Mouse (Mus musculus) ovary, adult 18-20 months (tissue): Measurements from ENCODE around the gene Shcbp1l.
"Not testable (repeated sequence)": the region's sequence is repeated elsewhere in the genome, so short reads cannot be mapped to it uniquely, and the experiment has no call there.

Experiments
- DNase-seq: peaks from one replicate; pipeline ENCODE4 v3.0.0; 2022; ENCODE audit warnings: low spot score, mixed read lengths

The Shcbp1l gene

DNA sequence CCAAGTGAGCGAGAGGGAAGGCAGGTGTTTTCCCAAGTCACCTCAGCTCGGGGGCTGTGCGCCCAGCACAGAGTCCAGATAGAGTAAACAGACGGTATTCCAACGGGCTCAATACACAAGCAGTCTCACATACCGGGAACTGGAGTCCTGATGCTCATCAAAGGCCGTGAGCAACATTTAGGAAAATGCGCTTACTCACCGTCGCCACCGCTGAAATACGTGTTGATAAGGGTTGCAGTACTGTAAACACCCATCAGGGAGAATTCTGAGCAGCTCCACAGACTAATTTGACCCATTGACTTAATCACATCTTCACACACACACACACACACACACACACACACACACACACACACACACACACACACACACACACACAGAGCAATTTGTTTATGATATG, 691 bp upstream of the Shcbp1l start:
- DNase-seq, result no peak

DNA sequence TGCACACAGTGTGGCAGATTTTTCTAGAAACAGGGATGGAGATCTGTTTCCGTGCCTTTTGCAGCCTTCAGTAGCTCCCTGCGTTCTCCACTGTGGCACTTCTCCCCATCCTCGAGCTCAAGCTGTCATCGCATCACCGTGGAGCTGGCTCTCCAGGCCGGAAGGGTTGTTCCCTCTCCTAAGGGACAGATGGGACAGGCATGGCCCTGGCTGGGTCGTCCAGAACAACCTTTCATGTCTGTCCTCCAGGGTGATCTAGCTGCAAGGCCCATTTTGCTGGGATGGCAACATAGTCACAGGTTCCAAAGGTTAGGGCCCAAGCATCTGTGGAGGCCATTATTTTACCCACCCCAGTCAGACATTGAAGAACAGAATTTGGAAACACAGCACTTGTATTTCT, 6.2 kb downstream of the Shcbp1l start:
- DNase-seq, result no peak

DNA sequence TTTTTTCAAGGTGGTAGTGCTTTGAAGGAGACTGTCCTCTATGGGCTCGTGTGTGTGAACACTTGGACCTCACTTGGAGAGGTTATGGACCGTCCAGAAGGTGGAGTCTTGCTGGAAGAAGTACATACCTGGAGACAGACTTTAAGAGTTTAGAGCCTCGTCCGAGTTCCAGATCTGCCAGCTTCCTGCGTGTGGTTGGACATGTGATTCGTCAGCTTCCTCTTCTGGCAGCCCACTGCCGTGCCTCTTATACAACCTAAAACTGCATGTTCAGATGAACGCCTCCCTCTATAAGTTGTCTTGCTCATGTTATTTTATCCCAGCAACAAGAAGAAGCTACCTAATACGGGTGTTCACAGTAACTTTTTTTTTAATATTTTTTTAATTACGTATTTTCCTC, 6.7 kb downstream of the Shcbp1l start:
- no peak for DNase-seq

DNA sequence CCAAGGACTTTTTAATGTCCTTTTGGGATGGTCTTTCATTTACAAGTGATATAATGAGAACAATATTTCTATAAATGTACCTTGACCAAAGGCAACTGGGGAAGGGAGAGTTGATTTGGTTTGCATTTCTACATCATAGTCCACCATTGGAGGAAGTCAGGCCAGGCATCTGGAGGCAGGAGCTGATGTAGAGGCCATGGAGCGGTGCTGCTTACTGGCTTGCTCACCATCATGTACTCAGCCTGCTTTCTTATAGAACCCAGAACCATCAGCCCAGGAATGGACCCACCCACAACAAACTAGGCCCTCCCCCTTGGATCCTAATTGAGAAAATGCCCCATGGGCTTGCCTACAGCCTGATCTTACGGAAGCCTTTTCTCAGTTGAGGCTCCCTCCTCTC, 7.4 kb downstream of the Shcbp1l start:
- no peak for DNase-seq

DNA sequence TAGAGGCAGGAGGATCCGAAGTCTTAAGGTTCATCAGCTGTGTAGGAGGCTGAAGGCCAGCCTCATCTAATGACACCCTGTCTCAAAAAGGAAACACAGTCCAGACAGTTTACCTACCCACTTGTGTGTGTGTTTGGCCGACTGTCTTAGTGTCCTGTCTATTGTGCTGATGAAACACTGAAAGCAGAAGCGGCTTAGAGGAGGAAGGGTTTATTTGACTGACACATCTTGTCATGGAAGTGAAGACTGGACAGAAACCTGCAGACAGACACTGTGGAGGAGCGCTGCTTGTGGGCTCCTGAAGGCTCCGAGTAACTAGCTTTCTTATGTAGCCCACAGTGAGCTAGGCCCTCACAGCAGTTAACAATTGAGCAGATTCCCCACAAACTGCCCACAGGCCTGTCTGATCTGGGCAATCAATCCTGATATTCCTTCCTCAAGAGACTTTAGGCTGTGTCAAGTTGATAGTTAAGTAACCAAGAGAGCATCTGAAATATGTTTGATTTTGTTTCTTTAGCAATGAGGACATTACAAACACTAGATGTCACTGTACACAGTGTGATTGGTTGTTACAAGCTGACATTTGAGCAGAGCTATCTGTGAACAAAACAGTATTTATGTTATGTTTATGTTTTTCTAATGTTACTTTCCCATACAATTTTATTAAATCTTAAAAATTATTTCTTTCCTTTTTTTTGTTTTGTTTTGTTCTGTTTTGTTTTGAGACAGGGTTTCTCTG, 9.1 kb downstream of the Shcbp1l start:
- DNase-seq, result no peak

DNA sequence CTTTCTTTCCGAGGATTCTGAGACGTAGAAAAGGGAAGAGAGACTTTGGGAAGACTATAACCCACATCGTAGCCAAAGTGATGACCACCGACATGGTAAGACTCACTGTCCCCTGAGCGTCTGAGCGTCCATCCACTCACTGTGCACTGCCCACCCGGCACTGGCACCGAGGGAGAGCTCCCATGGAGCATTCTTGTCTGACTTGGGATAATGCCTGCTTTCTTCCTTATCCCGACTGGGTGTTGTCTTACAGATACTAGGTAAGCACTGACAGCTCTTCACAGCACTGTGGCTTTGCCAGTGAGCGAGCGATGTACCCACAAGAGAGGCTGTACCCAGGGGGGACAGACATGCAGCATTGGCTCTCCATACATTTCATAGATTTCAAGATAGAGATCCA, 12.6 kb downstream of the Shcbp1l start:
- no peak for DNase-seq

DNA sequence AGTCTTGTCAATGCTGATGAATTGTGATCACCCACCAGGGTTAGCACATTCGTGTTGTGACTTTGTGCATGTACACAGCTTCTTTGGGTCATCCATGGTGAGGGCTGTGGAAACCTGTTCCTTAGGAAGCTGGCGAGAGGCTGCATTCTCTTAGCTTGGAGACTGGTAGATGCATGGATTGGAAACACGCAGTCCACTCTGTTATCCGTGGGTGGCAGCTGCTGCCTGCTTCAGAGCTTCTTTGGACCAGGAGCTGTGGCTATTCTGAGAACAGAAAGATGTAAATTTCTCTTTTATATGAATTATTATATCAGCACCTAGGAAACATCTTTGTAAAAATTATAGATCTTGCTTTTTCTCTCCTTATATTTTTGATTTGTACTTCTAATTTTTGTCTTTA, 15.8 kb downstream of the Shcbp1l start:
- no peak for DNase-seq

DNA sequence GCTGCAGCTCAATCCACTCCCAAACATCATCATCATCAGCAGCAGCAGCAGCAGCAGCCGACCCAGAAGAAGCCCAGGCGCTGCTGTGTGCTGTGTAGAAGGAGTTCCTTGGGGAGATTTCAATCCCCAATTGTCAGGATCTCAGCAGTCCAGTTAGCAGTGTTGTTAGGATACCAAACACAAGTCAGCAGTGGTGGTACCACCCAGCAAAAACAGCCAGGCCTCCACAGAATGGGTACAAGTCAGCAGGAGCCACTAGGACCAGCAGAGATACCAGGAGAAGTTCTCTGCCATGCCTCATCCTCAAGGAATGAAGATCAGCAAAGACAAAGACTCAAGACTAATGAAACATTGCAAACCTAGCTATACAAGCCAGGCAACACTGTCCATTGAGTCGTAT, 16.7 kb downstream of the Shcbp1l start:
- DNase-seq, result no peak

DNA sequence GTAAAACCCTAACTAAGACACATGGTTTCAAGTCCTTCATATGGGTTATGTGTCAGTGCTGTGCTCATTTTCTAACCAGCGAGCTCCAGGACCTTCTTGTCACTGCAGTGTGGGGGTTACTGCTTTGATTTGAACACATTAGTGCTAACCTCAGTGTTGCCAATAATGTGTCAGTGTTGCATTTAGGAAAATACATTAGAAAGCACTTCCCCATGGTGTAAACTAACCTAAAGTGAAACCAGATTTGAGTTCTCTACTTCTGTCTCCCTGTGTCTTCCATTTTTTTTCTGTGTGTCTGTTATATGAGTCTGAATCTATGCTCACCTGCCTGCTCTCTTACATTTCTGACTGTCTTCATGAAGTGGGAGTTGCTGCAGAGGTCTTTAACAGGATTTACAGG, 18.1 kb downstream of the Shcbp1l start:
- no peak for DNase-seq

DNA sequence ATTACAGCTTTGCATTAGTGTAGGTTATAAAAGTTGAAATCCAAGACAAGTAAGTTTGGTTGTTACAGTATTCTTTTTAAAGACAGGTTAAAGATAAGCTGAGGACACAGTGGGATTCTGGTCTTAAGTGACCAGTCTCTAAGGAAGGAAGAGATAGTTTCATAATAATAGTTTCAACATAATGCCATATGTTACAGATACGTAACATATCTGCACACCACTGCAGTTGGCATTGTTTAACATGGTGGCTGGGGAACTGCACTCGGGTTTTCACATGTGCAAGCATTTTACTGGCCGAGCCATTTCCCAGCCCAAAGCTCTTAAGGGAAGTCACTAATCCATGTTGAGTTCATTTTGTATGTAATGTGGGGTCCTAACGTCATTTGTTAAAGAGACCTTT, 18.7 kb downstream of the Shcbp1l start:
- no peak for DNase-seq

DNA sequence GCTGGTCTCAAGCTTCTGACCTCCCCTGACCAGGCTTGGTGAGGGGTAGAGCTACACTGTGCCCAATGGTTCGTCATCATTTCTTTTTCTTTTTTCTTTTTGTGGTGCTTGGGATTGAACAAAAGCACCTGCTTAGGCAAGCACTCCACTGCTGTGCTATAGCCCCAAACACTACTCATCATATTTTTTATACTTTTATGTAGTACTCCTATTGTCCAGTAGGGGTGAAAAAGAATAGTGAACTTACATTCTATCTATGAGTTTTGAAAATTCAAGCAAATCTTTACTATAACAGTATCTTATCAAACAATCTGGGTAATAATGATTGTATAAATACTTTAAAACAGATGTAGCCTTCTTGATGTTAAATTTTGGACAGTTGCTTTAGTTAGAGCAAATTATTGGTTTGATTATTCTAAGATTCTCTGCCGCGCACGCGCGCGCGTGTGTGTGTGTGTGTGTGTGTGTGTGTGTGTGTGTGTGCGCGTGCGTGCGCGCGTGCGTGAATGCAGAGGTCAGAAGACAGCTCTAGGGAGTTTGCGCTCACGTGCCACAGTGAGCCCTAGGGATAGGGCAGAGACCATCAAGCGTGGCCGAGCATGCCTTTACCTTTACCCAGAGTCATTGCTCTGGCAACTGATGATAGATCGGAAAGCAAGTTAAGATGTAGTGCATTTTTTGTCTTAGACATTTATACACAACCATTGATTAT, 21.3 kb downstream of the Shcbp1l start:
- no peak for DNase-seq

DNA sequence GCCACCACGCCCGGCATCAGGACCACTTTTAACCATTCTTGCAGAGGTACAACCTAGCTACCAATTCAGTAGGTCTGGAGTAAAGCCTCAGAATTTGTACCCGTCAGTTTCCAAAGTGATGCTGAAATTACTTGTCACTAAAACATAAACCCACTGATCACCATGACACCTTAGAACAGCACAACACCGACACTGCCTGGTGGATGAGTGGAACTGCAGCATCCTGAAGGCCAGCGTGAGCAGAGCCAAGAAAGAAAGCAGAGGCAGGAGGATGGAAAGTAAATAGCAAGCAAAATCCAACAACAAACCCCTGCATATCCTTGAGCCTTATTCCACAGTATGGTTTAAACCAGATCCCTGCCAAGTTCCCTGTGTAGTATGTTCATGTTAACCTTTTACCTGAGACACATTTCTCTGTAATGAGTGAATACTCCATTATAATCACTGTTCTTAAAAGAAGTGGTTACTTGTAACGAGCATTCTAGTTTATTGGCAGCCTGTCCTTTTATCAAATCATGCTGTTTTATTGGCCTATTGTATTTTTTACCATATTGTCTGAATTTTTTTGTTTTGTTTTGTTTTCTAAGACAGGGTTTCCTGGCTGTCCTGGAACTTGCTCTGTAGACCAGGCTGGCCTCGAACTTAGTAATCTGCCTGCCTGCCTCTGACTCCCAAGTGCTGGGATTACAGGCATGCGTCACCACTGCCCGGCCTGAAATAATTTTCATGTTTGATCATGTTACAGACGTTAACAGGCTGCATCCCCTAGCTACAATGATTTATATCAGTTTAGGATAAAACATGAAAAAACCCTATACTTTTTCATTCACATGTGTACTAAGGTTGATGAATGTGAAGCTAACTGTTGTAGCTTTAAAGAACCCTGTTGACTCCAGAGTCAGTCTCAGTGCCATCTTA, 26.5 kb downstream of the Shcbp1l start:
- no peak for DNase-seq

DNA sequence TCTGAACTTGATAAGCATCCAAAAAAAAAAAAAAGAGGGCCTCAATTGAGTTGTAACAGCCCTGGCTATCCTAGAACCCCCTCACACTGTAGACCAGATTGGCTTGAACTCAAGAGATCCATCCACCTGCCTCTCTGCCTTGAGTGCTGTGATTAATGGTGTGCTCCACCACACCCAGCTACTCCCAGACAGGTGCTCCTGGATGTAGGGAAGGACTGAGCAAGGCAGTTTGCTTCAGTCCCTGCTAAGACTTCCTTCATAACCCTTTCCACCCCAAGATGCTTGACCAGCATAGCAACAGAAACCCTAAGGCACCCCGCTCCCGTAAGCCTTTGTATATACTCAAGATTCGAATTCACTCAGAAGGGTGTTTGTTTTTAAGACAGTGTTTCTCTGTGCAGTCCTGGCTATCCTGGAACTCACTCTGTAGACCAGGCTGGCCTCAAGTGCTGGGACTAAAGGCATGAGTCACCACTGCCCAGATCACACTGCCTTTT, 28.2 kb downstream of the Shcbp1l start:
- DNase-seq, result no peak

DNA sequence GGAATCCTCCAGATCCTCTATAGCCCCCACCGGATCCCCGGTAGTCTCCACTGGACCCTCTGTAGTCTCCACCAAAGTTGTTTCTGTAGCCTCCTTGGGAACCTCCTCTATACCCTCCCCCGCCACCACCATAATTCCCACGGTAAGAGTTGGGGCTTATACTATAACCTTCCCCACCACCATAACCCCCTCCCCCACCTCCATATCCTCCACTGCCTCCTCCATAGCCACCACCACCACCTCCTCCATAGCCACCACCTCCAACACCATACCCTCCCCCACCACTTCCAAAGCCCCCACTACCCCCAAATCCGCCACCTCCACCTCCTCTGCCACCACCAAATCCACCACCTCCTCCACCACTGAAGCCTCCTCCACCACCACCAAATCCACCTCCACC, 31.2 kb downstream of the Shcbp1l start:
- DNase-seq, result no peak

DNA sequence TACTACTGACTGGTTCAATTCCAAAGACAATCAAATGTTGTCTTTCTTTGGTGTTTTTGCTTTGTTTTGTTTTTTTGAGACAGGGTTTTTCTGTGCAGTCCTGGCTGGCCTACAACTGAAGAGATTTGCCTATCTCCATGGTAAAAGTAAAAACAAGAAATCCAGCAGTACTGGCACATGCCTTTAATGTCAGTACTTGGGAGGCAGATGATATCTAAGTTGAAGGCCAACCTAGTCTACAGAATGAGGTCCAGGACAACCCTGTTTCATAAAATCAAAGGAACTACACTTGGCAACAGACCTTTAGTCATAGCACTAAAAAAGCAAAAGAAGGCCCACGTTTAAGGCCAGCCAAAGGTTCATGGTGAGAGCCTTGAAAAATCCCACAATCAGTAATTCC, 36.8 kb downstream of the Shcbp1l start:
- no peak for DNase-seq

DNA sequence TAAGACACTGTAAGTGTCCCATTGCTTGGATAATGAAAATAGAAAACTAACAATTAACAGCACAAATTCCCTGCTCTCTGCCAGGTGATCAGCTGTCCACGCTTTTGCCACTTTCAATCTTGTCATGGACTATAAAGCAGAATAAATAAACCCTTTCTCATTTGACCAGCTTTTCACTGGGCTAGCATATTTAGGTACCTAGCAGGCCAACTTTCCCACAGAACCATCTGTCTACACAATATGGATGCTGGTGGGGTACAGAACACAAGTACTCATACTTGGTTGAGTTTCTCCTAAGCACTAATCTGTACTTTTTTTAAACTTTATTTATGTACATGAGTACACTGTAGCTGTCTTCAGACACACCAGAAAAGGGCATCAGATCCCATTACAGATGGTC, 54.3 kb downstream of the Shcbp1l start:
- DNase-seq, result no peak

DNA sequence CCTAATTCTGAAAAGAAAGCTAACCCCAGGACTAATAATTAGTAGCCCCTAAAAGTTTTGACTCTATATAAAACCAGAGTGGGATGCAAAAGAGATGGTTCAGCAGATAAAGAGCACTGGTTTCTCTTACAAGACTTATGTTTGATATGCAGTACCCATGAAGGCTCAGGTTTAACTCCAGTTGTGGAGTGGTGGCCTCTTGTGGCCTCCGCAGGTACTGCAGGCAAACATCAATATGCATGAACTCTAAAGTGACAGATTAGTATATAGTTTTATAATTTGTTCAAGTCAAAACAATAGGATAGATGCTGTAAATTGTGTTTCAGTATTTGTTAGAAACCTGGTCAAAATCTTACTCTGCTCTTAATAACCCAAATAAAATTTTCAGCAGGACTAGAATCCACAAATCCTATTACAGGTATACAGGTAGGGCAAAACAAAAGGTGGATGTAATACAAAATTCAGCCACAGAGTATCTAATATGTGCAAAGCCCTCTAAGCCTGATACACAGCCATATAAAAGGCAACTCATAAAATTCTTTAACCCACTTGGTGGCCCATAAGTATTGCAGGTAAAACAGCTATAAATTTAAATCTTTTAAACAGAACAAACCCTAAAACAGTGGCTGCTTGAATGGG, 55.5 kb downstream of the Shcbp1l start:
- DNase-seq, result no peak

DNA sequence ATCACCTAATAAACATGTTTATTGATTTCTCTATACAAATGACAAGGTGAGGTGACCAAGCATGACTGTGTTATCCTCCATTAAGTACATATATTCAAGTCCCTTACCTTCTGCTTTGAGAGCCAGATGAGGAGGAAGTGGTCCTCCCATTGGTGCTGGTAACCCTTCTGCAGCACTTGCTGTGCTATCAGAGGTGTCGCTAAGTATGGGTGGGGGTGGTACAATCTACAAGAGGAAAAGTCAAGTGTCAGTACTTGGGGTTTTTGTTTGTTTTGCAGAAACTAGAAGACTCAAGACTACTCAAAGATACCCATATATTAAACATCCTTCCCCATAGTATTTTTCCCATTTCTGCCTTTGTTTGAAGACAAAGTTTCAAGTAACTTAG, 56.1 kb downstream of the Shcbp1l start:
- DNase-seq, result no peak

DNA sequence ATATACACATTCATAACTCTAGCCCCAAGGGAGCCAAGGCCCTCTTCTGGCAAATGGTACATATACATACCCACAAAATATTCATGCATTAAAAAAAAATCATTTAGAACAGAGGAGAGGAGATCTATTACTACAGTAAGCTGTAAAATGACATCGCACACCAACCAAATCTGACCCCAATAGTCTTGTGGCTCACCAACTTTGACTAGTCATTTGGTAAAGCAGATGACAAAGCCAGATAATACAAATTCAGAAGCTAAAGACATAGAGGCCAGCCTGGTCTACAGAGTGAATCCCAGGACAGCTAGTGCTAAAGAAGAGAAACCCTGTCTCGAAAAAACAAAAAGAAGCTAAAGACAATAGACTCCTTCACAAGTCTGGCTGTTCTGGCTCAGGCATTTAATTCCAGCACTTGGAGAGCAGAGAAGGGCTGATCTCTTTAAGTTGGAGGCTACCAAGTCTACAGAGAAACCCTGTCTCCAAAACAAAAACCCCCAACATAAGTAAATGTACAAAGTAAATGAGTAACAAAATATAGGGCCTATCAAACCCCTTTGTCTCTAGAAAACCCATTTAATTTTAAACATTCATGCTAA, 60.3 kb downstream of the Shcbp1l start:
- DNase-seq, result no peak

DNA sequence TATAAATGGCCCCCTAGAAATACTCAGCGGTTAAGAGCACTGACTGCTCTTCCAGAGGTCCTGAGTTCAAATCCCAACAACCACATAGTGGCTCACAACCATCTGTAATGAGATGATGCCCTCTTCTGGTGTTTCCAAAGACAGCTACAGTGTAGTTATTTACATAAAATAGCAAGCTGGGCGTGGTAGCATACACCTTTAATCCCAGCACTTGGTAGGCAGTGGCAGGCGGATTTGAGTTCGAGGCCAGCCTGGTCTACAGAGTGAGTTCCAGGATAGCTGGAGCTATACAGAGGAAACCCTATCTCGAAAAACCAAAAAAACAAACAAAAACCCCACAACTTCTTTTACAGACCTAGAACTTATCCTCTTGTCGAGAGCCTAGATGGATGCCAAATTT, 61.2 kb downstream of the Shcbp1l start:
- not testable (repeated sequence) for DNase-seq

DNA sequence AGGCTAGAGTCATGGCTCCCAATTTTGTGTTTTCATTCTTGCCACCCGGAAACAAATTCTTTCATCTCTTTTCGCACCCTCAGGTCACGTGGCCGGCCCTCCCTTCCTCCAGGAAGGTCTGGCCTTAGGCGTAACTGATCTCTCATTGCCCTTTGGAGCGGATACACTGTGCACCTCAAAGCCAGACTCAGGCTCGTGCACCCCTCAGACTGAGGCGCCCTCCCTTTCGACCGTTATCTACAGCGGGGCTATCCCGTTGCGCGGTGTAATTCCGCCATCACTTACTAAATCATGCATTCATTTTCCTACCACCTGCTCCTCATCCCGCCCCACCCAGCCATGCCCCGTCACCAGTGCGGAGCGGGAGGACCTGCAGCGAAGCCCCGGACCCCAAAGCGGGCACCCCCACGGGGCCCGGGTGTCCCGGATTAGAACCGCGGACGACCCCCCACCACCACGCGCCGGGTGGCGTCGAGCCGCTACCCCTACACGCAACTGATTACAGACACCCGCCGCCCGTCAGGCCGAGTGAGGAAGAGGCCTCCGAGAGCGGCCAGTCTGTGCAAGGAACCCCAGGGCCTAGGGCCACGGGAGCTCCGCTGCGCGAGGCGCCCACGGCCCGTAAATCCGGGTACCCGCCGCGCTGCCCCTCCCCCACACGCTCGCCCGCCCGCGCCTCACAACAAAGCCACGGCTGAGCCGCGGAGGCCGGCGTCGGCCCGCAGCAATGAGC, 62.0 kb downstream of the Shcbp1l start:
- no peak for DNase-seq
